ENCODE assay signal across 8 mouse cellular contexts in genomic region chr19:4333791-4334190, GRCm38 (mm10). TPM values are rescaled to one million over a fixed set of nuclear protein-coding genes. Genes with fewer than 3 reads are reported as not detected.
DNase-seq lines count a peak whose midpoint lies in the region; ATAC-seq lines count a peak whose summit lies in the region.

No protein-coding gene starts in this region.

- DNase-seq in MEL-GATA-1-ER (ENCODE audit: extremely low read depth, low read depth) = peak; percentile 87
- peak; percentile 92 for DNase-seq in cerebellum, adult 8-10 months
- DNase-seq in forelimb bud, embryonic 11.5 days (ENCODE audit: low read depth, low spot score) = peak; percentile 97
- peak; percentile 79 for DNase-seq in layer of hippocampus, adult 9-10 months (ENCODE audit: low spot score)
- DNase-seq in ovary, postnatal 10 days (ENCODE audit: low spot score) = peak; percentile 88
- peak; percentile 80 to 82 for DNase-seq in thymus, postnatal 10 days (ENCODE audit: low spot score in 2 of 2)

- H3K9me3 ChIP-seq in lung, embryonic 16.5 days (ENCODE audit: control insufficient read depth, low read length) = no peaks in the 10 kb centered on the region

- H3K36me3 ChIP-seq in lung, embryonic 16.5 days (ENCODE audit: control insufficient read depth, insufficient read depth, low read length) = peaks cover 15% of the 10 kb centered on the region

- H3K9ac ChIP-seq in lung, embryonic 16.5 days (ENCODE audit: low read length) = peak overlapping the region; percentile 77

- peak overlapping the region; percentile 76 for H3K4me2 ChIP-seq in lung, embryonic 16.5 days (ENCODE audit: low read depth, low read length)

- H3K4me1 ChIP-seq in lung, embryonic 16.5 days (replicated peaks; ENCODE audit: control insufficient read depth, insufficient read depth, low read length) = peaks cover 24% of the 10 kb centered on the region

- peak overlapping the region; percentile 69 for H3K4me3 ChIP-seq in lung, embryonic 16.5 days (ENCODE audit: low read length)

- peak overlapping the region; percentile 97 for H3K27ac ChIP-seq in lung, embryonic 16.5 days (ENCODE audit: low read length)

- no peaks in the 10 kb centered on the region for H3K27me3 ChIP-seq in lung, embryonic 16.5 days (ENCODE audit: control insufficient read depth, insufficient read depth, low read depth, low read length)

- WGBS in lung, embryonic 16.5 days = under 1% methylated on average over 16 of the region's 16 CpGs

- peak; percentile 97 to 98 for ATAC-seq in hematopoietic stem cell, adult 5-6 weeks (replicated peaks in 1 of 2; ENCODE audit: insufficient read depth in 1 of 2, low FRiP score in 2 of 2, low TSS enrichment in 1 of 2, low read depth in 1 of 2, poor library complexity in 2 of 2, severe bottlenecking in 2 of 2)
- peak; percentile 99 for ATAC-seq in lung, embryonic 16.5 days (ENCODE audit: low read depth)

RNA-seq across cellular contexts. Expression of gene Grk2, which starts 27.8 kb away (rescaled TPM):
- 147 and 234 TPM in 2 replicates for total RNA-seq in hematopoietic stem cell, adult 5-6 weeks (2017)
- 13.7 and 15.0 TPM in 2 replicates for polyA plus RNA-seq in lung, embryonic 16.5 days (2015; fragmentation: Nextera tagmentation; extraction: Ambion mirVana)

RNA-seq across cellular contexts. Expression of gene Ankrd13d, which starts 50.9 kb away (rescaled TPM):
- total RNA-seq in hematopoietic stem cell, adult 5-6 weeks (2017) = 6.0 and 6.6 TPM in 2 replicates
- 3.5 and 5.2 TPM in 2 replicates for polyA plus RNA-seq in lung, embryonic 16.5 days (2015; fragmentation: Nextera tagmentation; extraction: Ambion mirVana)

Comparison
In these comparisons a context has a peak if more than half of its experiments do, and no peak if none do; other contexts are left out.
1. Peak in every context shown above with its lines: DNase-seq, ATAC-seq, H3K4me3 ChIP-seq and H3K27ac ChIP-seq.